30 mouse cellular contexts compared by ENCODE assay signal in genomic region chr19:55170399-55170798, GRCm38 (mm10). TPM values are rescaled to one million over a fixed set of nuclear protein-coding genes. Genes with fewer than 3 reads are reported as not detected.
"Had no signal": no experiment of that assay in that cellular context is flagged by ENCODE, and none has a peak within 500 bp of the region (broad histone marks: within the 10 kb centered on the region; RNA-seq: fewer than 3 reads in every experiment).

No protein-coding gene starts in this region.

- ATAC-seq: hindbrain, embryonic 16.5 days; inflammation-experienced regulatory T-cells, adult 6 months; intestine, embryonic 15.5 days; intestine, postnatal 0 days; liver, postnatal 0 days had no signal

- H3K4me2 ChIP-seq: heart, embryonic 11.5 days; heart, embryonic 13.5 days; heart, embryonic 15.5 days; hindbrain, embryonic 12.5 days; hindbrain, embryonic 14.5 days; intestine, embryonic 15.5 days; limb, embryonic 12.5 days; liver, embryonic 13.5 days; liver, embryonic 15.5 days had no signal

- H3K4me1 ChIP-seq: heart, embryonic 13.5 days; heart, embryonic 15.5 days; hindbrain, embryonic 10.5 days; hindbrain, embryonic 12.5 days; intestine, embryonic 15.5 days; limb, embryonic 10.5 days; limb, embryonic 12.5 days; liver, embryonic 15.5 days had no signal

- H3K9me3 ChIP-seq: heart, embryonic 15.5 days; intestine, embryonic 15.5 days; liver, embryonic 15.5 days had no signal

- H3K27me3 ChIP-seq: heart, embryonic 13.5 days; heart, embryonic 15.5 days; hindbrain, embryonic 12.5 days; intestine, embryonic 15.5 days; limb, embryonic 12.5 days; liver, embryonic 13.5 days; liver, embryonic 15.5 days had no signal

- H3K27ac ChIP-seq: gastrocnemius, adult 2 months; heart, adult 2 months; heart, embryonic 13.5 days; heart, embryonic 15.5 days; hindbrain, embryonic 10.5 days; hindbrain, embryonic 12.5 days; hindbrain, embryonic 14.5 days; intestine, embryonic 15.5 days; layer of hippocampus, adult 2 months; left cerebral cortex, adult 2 months; limb, embryonic 10.5 days; limb, embryonic 12.5 days; liver, embryonic 13.5 days; liver, embryonic 15.5 days had no signal

- H3K4me3 ChIP-seq: gastrocnemius, adult 2 months; heart, adult 2 months; heart, embryonic 13.5 days; heart, embryonic 15.5 days; hindbrain, embryonic 10.5 days; hindbrain, embryonic 12.5 days; intestine, embryonic 15.5 days; layer of hippocampus, adult 2 months; left cerebral cortex, adult 2 months; limb, embryonic 10.5 days; limb, embryonic 12.5 days; liver, embryonic 13.5 days; liver, embryonic 15.5 days had no signal

- H3K36me3 ChIP-seq: heart, embryonic 13.5 days; heart, embryonic 15.5 days; hindbrain, embryonic 10.5 days; hindbrain, embryonic 12.5 days; intestine, embryonic 15.5 days; limb, embryonic 10.5 days; limb, embryonic 12.5 days; liver, embryonic 13.5 days; liver, embryonic 15.5 days had no signal

- H3K9ac ChIP-seq: heart, embryonic 13.5 days; heart, embryonic 15.5 days; hindbrain, embryonic 12.5 days; hindbrain, embryonic 14.5 days; intestine, embryonic 15.5 days; limb, embryonic 12.5 days; liver, embryonic 13.5 days; liver, embryonic 15.5 days; liver, postnatal 0 days had no signal

- DNase-seq: gastrocnemius, adult 2 months; gastrocnemius, postnatal 10 days; gastrocnemius, postnatal 25 days; heart, adult 2 months; heart, postnatal 4 days; kidney, adult 18-20 months; kidney, postnatal 4 days; liver; liver, embryonic 13.5 days; liver, postnatal 0 days had no signal

RNA-seq across cellular contexts. Expression of gene Tectb, which starts 10.1 kb away (rescaled TPM):
- total RNA-seq: gastrocnemius, adult 2 months; granulocyte monocyte progenitor cell, adult 5-6 weeks; left cerebral cortex, adult 2 months; left cerebral cortex, postnatal 36 days had no signal
- polyA plus RNA-seq: heart, embryonic 11.5 days; heart, embryonic 13.5 days; heart, embryonic 15.5 days; hindbrain, embryonic 10.5 days; hindbrain, embryonic 16.5 days; inflammation-experienced regulatory T-cells, adult 6 months; intestine, postnatal 0 days; kidney, embryonic 14.5 days; kidney, embryonic 16.5 days; limb, embryonic 10.5 days; limb, embryonic 12.5 days; limb, embryonic 14.5 days; liver, embryonic 13.5 days had no signal
